Mouse (Mus musculus): ENCODE measurements around the gene Stxbp6.

DNA sequence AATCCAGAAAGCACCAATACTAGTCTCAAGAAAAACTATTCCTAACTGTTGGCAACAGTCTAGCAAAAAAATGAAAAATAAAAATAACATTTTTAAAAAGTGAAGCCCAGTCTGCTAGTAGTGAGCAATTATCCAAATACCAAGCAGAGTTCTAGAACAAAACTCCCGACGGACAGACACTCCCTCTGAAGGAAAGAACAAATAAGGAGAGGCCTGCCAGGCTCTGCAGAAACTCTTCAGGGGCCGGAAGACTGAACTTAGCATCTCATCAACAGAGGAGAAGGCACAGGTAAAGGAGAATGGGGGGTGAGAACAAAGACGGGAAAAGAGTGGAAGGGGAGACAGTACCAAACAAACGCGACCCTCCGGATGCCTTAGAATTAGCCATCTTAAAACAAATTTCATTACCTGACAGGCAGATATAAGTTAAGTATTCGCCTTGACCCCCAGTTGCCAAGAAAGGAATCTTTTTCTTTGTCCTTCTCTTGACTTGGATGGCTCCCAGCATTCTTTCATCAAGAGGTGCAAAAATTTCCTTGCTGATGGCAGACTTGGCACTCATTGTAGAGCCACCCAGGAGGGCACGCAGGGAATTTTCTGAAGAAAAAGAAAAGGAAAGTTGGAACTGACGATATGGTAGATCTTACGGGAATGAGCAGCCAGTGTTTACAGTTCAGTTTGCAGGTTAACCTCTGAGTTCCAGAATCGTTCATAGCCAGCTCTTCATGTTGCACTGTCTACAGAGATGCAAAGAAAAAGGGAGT, 55.3 kb downstream of the Stxbp6 start:
- TF ChIP-seq POLR2A (IDR thresholded peaks at IDR 0.05; ENCODE audit: control insufficient read depth in 1 of 2, insufficient read depth in 1 of 2, low read depth in 1 of 2, low read length in 2 of 2, poor library complexity in 1 of 2) (no peak), TAL1 (IDR thresholded peaks at IDR 0.05; ENCODE audit: low read length) (no peak), ZC3H11A (IDR thresholded peaks at IDR 0.05; ENCODE audit: low read depth, low read length) (no peak), CHD1 (IDR thresholded peaks at IDR 0.05; ENCODE audit: low read depth, low read length) (no peak), CTCF (IDR thresholded peaks at IDR 0.05 in 2 of 3, conservative IDR thresholded peaks at IDR 0.05 in 1 of 3; ENCODE audit: control insufficient read depth in 1 of 3, insufficient read depth in 1 of 3, low read depth in 2 of 3, low read length in 3 of 3, poor library complexity in 1 of 3, severe bottlenecking in 1 of 3) (no peak), JUND (IDR thresholded peaks at IDR 0.05; ENCODE audit: low read depth, low read length) (no peak), E2F4 (IDR thresholded peaks at IDR 0.05; ENCODE audit: borderline replicate concordance, low read depth, low read length) (no peak)
